Mouse (Mus musculus) limb, embryonic 11.5 days (tissue): ENCODE measurements around the gene Pdia6. TPM values are rescaled to one million over a fixed set of nuclear protein-coding genes. Genes with fewer than 3 reads are reported as not detected.

ENCODE experiments used
- ATAC-seq: fragments of 200-750 bp; cut with Nextera tagmentation; 2 replicates; pipeline ENCODE4 v1.8.0; 2017; ENCODE audit warnings: low read depth; ENCODE audit not compliant: insufficient number of reproducible peaks, low FRiP score, low TSS enrichment
- DNase-seq: peaks from one replicate; pipeline ENCODE4 v3.0.0-alpha.2; 2015; ENCODE audit warnings: low spot score
- H3K27ac ChIP-seq: fragments of 300-500 bp; sonication (generic); replicated peaks from 2 replicates; pipeline ENCODE4 v1.5.1; 2014; ENCODE audit warnings: low read depth, mild to moderate bottlenecking, low read length
- H3K27me3 ChIP-seq: fragments of 300-500 bp; sonication (generic); 2 replicates; pipeline ENCODE4 v1.6.1; 2014; ENCODE audit warnings: mild to moderate bottlenecking, low read length, mixed read lengths; ENCODE audit not compliant: control insufficient read depth, insufficient read depth
- H3K36me3 ChIP-seq: fragments of 300-500 bp; sonication (generic); 2 replicates; pipeline ENCODE4 v1.6.1; 2014; ENCODE audit warnings: mild to moderate bottlenecking, low read length, moderate library complexity, mixed read lengths; ENCODE audit not compliant: control insufficient read depth, insufficient read depth
- H3K4me1 ChIP-seq: fragments of 300-500 bp; sonication (generic); 2 replicates; pipeline ENCODE4 v1.6.1; 2014; ENCODE audit warnings: low read length, mixed read lengths; ENCODE audit not compliant: control insufficient read depth, insufficient read depth
- H3K4me2 ChIP-seq: fragments of 300-500 bp; sonication (generic); 2 replicates; pipeline ENCODE4 v1.6.1; 2014; ENCODE audit warnings: low read depth, mild to moderate bottlenecking, moderate library complexity; ENCODE audit not compliant: severe bottlenecking
- H3K4me3 ChIP-seq: fragments of 300-500 bp; sonication (generic); 2 replicates; pipeline ENCODE4 v1.5.1; 2014; ENCODE audit warnings: low read depth, low read length
- H3K9ac ChIP-seq: fragments of 300-500 bp; sonication (generic); 2 replicates; pipeline ENCODE4 v1.6.1; 2014; ENCODE audit warnings: mild to moderate bottlenecking, low read length
- H3K9me3 ChIP-seq: fragments of 300-500 bp; sonication (generic); 2 replicates; pipeline ENCODE4 v1.6.1; 2016; ENCODE audit warnings: low read length; ENCODE audit not compliant: control insufficient read depth
- WGBS: fragments of 180-500 bp; shearing (Covaris S2); extraction: QIAGEN DNeasy Blood & Tissue Kit; methylation state at CpG from one replicate; pipeline ENCODE4 v1.1.7; 2014; 5-methylcytosine and 5-hydroxymethylcytosine counted together
- polyA plus RNA-seq: library from polyadenylated mRNA; unstranded; fragments of >200 nt; fragmentation: Nextera tagmentation; extraction: Ambion mirVana; gene quantifications from 2 replicates; pipeline ENCODE4 v1.2.1, GENCODE M21; 2014

Gene Pdia6
- polyA plus RNA-seq, 1 experiment from 2014 or later = 604 TPM

DNA sequence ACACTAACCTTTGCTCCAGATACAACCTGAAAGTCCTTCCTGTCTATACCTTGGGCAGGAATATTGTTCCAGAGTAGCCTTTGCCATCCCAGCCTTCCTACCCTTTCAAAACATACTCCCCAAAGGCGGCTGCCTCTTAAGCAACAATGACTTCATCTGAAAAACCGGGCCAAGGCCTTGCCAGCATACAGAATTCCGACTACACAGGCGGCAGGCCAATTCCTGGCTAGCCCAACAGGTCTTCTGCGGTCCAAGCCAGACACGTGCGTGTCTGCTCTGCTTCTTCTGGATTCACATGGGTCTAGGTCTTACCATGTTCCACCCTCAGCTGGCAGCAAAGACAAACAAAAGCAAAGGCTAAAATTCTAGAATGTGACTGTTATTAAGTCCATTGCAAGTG, 39.1 kb downstream of the Pdia6 start:
- ATAC-seq = no peak
- Histone ChIP-seq H3K9ac (no peak overlapping the region), H3K4me3 (no peak overlapping the region), H3K27ac (no peak overlapping the region), H3K27me3 (no peaks in the 10 kb centered on the region), H3K9me3 (no peaks in the 10 kb centered on the region), H3K36me3 (no peaks in the 10 kb centered on the region), H3K4me2 (no peak overlapping the region), H3K4me1 (no peaks in the 10 kb centered on the region)
- no peak for DNase-seq
- WGBS = 90% methylated on average over 7 of the region's 7 CpGs

DNA sequence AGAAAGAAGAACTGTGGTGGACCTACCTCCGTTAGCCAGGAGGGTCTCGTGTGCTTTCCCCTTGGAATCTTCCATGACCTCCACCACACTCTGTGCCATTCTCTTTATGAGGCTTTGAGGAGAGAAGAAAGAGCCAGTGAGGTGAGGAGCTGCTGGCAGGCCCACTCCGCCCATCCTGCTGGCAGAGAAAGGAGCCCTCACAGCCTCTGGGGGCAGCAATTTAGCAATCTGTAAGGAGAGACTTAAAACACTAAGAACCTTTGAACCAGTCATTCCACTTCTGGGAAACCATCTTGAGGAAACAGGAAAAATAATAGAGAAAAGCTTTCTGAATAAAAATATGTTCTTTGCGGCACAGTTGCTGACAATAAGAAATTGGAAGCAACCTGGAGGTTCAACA, 41.9 kb downstream of the Pdia6 start:
- Histone ChIP-seq H3K4me2 (no peak overlapping the region), H3K36me3 (no peaks in the 10 kb centered on the region), H3K4me3 (no peak overlapping the region), H3K27ac (no peak overlapping the region), H3K9me3 (no peaks in the 10 kb centered on the region), H3K9ac (no peak overlapping the region), H3K4me1 (no peaks in the 10 kb centered on the region), H3K27me3 (no peaks in the 10 kb centered on the region)
- DNase-seq = no peak
- no peak for ATAC-seq
- 49% methylated on average over 4 of the region's 4 CpGs for WGBS

DNA sequence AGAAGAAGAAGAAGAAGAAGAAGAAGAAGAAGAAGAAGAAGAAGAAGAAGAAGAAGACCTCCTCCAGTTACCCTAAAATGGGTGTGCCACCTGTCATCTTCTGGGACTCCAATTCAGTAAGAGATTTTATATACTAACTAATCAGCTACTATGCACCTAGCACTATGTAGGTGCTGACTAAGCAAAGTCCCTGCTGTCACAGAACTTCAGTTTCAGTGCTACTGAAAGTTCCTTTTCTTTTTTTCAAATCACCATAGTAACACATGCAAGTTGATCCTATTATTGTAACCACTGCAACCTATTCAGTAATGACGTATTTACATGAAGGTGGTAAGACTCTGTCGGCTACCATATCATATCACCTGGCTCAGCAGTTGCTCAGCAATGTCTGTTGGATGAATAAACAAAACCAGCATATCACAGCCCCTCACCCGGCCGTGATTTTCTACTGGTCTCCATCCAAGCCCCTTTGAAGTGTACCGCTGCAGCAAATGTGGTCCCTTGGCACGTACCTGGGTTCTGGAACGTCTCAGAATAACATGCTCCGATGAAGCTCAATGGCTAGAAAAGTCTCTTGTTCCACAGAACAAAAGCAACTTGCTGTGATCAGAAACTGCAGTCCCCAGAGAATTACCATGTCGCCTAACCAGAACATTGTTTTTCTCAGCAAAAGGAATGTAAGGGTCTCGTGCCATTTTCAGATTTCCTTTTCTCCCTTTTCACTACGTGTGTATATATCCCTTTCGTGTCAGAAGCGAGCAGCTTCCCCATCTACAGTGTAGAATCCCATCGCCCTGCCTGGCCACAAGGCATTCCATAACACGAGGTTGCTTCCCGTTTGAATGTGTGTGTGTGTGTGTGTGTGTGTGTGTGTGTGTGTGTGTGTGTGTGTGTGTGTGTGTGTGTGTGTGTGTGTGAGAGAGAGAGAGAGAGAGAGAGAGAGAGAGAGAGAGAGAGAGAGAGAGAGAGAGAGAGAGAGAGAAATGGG, 44.8 kb downstream of the Pdia6 start:
- H3K4me3 ChIP-seq = no peak overlapping the region
- no peak overlapping the region for H3K27ac ChIP-seq
- H3K27me3 ChIP-seq = no peaks in the 10 kb centered on the region
- H3K4me2 ChIP-seq = no peak overlapping the region
- no peaks in the 10 kb centered on the region for H3K9me3 ChIP-seq
- no peak overlapping the region for H3K9ac ChIP-seq
- no peaks in the 10 kb centered on the region for H3K36me3 ChIP-seq
- no peak for DNase-seq
- ATAC-seq = no peak
- 85% methylated on average over 16 of the region's 16 CpGs for WGBS
- no peaks in the 10 kb centered on the region for H3K4me1 ChIP-seq

DNA sequence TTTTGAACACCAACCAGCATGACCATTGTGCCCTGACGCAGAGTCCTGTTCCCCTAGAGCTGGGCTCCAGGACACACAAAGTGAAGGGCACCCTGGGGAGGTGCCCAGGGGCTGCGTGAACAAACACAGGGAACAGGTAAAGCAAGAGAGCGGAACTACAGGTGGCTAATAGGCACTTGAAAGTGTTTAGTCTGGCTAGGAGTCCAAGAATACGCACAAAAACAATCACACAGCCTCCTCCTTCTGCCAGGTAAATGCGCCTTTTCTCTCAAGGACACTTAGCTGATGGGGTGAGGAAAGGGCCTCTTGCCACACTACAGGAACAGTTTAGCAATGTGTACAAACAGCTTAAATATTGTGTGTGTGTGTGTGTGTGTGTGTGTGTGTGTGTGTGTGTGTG, 49.8 kb downstream of the Pdia6 start:
- Histone ChIP-seq H3K27me3 (no peaks in the 10 kb centered on the region), H3K4me1 (no peaks in the 10 kb centered on the region), H3K9ac (no peak overlapping the region), H3K9me3 (no peaks in the 10 kb centered on the region), H3K4me2 (no peak overlapping the region), H3K27ac (no peak overlapping the region), H3K36me3 (no peaks in the 10 kb centered on the region), H3K4me3 (no peak overlapping the region)
- DNase-seq (no peak), ATAC-seq (no peak)
- 90% methylated on average over 5 of the region's 5 CpGs for WGBS

DNA sequence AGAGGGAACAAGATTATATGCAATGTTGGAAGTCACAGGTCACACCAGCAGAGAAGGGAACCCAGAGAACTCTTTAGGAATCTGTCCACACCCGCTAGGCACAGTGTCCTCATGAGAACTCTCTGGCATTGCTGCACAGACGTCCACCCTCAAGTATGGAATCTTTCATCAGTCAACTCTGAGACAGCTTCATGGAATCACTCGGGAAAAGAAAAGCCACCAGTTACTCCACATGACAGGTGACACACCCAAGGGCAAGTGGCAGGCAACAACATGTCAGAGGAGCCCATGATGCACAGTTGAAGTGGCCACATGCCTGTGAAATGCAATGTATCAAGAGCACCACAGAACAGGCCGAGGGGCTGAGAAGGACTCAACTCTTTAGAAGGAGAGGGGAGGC, 51.6 kb downstream of the Pdia6 start:
- no peaks in the 10 kb centered on the region for H3K9me3 ChIP-seq

DNA sequence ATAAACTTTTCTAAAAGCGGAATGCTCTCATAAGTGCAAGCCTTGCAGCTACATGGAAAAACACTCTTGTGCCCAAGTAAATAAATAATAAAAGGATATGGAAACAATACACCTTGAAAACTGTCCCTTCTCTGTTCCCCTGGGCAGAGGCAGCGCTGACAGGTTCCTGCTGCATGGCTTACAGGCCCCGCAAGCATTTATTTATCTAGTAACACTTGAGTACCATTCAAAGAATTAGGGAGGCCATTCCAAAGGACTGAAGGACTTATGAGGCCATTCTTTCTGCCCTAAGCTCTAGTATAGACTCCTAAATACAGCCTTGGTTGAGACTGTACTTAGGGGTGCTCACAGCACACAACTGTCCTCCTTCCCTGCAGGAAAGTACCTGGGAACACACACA, 52.1 kb downstream of the Pdia6 start:
- Histone ChIP-seq H3K4me2 (no peak overlapping the region), H3K27me3 (peaks cover 6% of the 10 kb centered on the region), H3K4me3 (no peak overlapping the region), H3K27ac (no peak overlapping the region), H3K9ac (no peak overlapping the region), H3K4me1 (no peaks in the 10 kb centered on the region), H3K9me3 (no peaks in the 10 kb centered on the region), H3K36me3 (no peaks in the 10 kb centered on the region)
- no peak for ATAC-seq
- 82% methylated on average over 3 of the region's 3 CpGs for WGBS
- no peak for DNase-seq

More for the DNA sequence above, 51.6 kb downstream of the Pdia6 start:
- no peak for DNase-seq
- Histone ChIP-seq H3K4me3 (no peak overlapping the region), H3K36me3 (no peaks in the 10 kb centered on the region), H3K4me2 (no peak overlapping the region), H3K4me1 (no peaks in the 10 kb centered on the region), H3K9ac (no peak overlapping the region), H3K27ac (no peak overlapping the region), H3K27me3 (peaks cover 2% of the 10 kb centered on the region; the same call in 1 of the 2 replicates)
- ATAC-seq = no peak
- WGBS = 73% methylated on average over 4 of the region's 4 CpGs

DNA sequence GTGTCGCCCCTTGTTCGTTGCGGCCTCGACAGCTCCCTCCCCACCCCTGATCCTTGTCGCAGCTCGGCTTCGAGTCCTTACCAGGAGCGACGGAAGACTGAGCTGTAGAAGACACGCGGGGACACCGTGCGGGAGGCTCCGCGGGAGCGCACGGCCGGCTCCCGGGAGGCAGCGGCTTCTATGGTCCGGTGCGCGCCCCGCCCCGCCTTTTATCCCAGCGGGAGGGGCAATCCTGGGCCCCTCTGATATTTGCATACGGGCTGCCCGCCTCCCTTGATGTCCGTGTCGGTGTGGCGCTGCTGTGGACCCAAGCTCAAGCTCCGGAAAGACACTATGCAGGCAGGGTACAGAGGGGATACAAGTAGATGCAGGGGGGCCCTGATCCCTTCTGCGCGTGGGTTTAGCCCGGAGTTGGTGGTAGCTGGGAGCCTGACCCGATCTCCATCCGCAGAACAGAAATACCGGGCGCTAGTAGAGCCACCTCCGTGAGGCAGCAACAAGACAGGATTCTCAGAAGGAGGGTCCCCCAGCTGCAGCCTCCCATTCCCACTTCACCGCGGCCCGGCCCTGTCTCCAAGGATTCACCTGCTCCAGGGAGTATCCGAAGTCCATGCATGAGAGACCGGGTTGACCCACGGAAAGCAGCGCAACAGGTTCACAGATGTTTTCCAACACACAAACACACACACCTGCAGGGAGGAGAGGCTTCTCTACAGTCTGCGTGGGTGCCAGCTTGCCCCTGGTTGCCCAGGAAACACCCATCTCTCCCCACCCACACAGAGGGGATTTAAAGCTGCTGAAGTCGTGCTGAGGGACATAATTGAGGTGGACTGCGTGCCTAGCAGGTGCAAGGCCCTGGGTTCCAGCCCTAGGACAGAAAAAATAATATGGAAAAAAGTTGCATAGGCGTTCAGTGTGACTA, 58.5 kb downstream of the Pdia6 start:
- H3K27ac ChIP-seq = no peak overlapping the region

DNA sequence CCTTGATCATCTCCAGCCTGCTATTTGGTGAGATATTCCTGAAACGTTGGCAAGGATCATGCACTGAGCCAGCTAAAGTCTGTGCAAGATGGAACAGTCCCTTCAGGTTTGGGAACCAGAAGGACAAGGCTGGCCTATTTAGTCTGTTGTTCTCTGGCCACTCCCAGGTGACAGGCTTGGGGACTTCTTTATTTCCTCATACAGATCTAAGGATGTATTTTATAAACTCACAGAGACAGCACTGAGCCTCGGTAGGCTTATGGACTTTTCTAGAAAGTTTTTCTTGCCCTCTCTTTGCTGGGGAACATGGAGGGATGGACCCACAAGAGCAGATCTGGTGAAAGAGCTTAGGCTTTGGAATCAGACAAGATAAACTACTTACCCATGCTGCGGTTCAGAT, 62.9 kb downstream of the Pdia6 start, which contains the start of gene Atp6v1c2:
Gene Atp6v1c2, minus strand, starts transcription at position 101 of the 400 bp plus-strand sequence.
- Histone ChIP-seq H3K36me3 (no peaks in the 10 kb centered on the region), H3K9me3 (no peaks in the 10 kb centered on the region), H3K4me3 (no peak within 1 kb of the TSS), H3K4me1 (peaks cover 4% of the 10 kb centered on the region; the same call in 1 of the 2 replicates), H3K27me3 (peaks cover 17% of the 10 kb centered on the region), H3K4me2 (no peak within 1 kb of the TSS), H3K9ac (no peak within 1 kb of the TSS), H3K27ac (no peak within 1 kb of the TSS)
- ATAC-seq (no peak), DNase-seq (no peak)
- 82% methylated on average over 3 of the region's 3 CpGs for WGBS

More for the DNA sequence above, 58.5 kb downstream of the Pdia6 start:
- peak overlapping the region; percentile 76 for H3K4me2 ChIP-seq
- DNase-seq (peak; percentile 48), ATAC-seq (0 out of 2 replicates have a peak, but pooled peaks have one; percentile 21)
- peak overlapping the region; percentile 37 for H3K4me3 ChIP-seq
- peak overlapping the region; percentile 40; the same call in 1 of the 2 replicates for H3K9ac ChIP-seq
- H3K9me3 ChIP-seq = no peaks in the 10 kb centered on the region
- WGBS = 4% methylated on average over 45 of the region's 51 CpGs
- H3K27me3 ChIP-seq = peaks cover 31% of the 10 kb centered on the region
- H3K4me1 ChIP-seq = peaks cover 4% of the 10 kb centered on the region; the same call in 1 of the 2 replicates
- H3K36me3 ChIP-seq = no peaks in the 10 kb centered on the region
